In the genomic region with DNA sequence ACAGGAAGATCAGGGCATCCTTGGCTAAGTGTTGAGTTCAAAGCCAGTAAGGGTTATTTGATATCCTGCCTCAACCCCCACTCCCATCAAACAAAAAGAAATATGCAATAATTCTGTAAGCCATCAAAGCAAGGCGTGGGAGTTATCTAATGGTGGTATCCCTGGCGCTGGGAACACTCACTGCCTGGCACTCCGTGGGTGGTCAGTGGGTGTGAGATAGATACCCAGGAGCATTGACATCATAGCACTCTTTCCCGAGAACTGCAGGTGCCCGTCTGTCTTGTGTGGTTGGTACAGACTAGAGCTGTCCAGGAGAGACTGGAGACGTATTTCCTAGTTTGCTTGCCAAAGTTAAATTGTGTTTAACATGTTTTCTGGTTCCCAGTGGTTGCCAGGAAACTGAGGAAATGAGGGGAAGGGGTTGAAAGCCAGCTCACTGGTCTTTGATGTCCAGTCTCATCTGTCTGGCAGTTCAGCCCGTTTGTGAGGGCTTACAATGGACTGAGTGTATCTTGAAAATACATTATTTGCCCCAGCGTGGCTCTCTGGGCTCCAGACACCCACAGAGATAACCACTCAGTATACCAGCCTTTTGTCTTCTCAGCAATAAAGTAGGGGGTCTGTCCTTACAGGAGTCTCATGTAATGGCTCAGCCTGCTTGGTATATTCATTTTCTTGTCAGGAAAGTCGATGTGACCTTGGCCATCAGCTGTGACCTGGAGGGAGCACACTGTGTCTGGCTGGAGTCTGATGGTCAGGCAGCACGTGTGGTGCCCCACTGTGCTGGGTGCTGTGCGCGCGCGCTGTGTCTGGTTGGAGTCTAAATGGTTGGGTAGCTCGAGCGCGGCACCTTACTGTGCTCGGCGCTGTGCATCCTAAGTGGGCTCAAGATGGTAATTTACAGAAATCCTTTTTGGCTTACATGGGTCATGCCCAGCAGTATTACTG, we compare ENCODE assay signal across 12 mouse cellular contexts. TPM values are rescaled to one million over a fixed set of nuclear protein-coding genes. Genes with fewer than 3 reads are reported as not detected.
DNase-seq lines count a peak whose midpoint lies in the region; ATAC-seq and TF ChIP-seq lines count a peak whose summit lies in the region.
"Had no signal": no experiment of that assay in that cellular context is flagged by ENCODE, and none has a peak within 500 bp of the region (broad histone marks: within the 10 kb centered on the region; RNA-seq: fewer than 3 reads in every experiment).

No protein-coding gene starts in this region.

- peaks cover 82% of the 10 kb centered on the region for H3K4me1 ChIP-seq in heart, embryonic 11.5 days (ENCODE audit: control insufficient read depth, insufficient read depth, low read length)
- peaks cover 61% of the 10 kb centered on the region for H3K4me1 ChIP-seq in lung, postnatal 0 days (ENCODE audit: insufficient read depth, low read depth, low read length)
- peaks cover 41% of the 10 kb centered on the region for H3K4me1 ChIP-seq in lung, adult 2 months (ENCODE audit: control insufficient read depth, insufficient read depth, low read length)
- peaks cover 46% of the 10 kb centered on the region for H3K4me1 ChIP-seq in hindbrain, embryonic 16.5 days (ENCODE audit: control insufficient read depth, insufficient read depth, low read depth, low read length)
- H3K4me1 ChIP-seq in neural tube, embryonic 14.5 days (ENCODE audit: control insufficient read depth, insufficient read depth, low read length): peaks cover 45% of the 10 kb centered on the region

- ATAC-seq in heart, embryonic 11.5 days (replicated peaks; ENCODE audit: insufficient number of reproducible peaks, low FRiP score, low TSS enrichment): no peak
- no peak for ATAC-seq in lung, postnatal 0 days
- peak; percentile 29; the same call in 1 of the 2 replicates for ATAC-seq in hindbrain, embryonic 16.5 days
- ATAC-seq in neural tube, embryonic 14.5 days (ENCODE audit: low read depth): no peak; the same call in 1 of the 2 replicates
- no peak for ATAC-seq in inflammation-experienced regulatory T-cells, adult 6 months

- no peak for TF ChIP-seq CTCF in lung, postnatal 0 days (IDR thresholded peaks at IDR 0.05)
- TF ChIP-seq CTCF in lung, adult 2 months (IDR thresholded peaks at IDR 0.05; ENCODE audit: insufficient read depth, low read length): no peak

- TF ChIP-seq EP300 in lung, postnatal 0 days (IDR thresholded peaks at IDR 0.05): peak; percentile 34

- peak overlapping the region; percentile 76; the same call in 1 of the 2 replicates for H3K9ac ChIP-seq in heart, embryonic 11.5 days (ENCODE audit: low read depth, low read length)
- H3K9ac ChIP-seq in lung, postnatal 0 days (replicated peaks; ENCODE audit: low read depth): no peak overlapping the region
- H3K9ac ChIP-seq in hindbrain, embryonic 16.5 days (ENCODE audit: low read depth, low read length): no peak overlapping the region
- no peak overlapping the region for H3K9ac ChIP-seq in neural tube, embryonic 14.5 days (replicated peaks; ENCODE audit: low read depth, low read length)

- H3K4me3 ChIP-seq in heart, embryonic 11.5 days (ENCODE audit: low read depth, low read length): no peak overlapping the region
- H3K4me3 ChIP-seq in lung, postnatal 0 days (ENCODE audit: low read depth, low read length): no peak overlapping the region
- no peak overlapping the region for H3K4me3 ChIP-seq in lung, adult 2 months (replicated peaks; ENCODE audit: extremely low read depth, low read depth, low read length)
- H3K4me3 ChIP-seq in hindbrain, embryonic 16.5 days (ENCODE audit: low read length): no peak overlapping the region
- H3K4me3 ChIP-seq in neural tube, embryonic 14.5 days (ENCODE audit: low read depth, low read length): no peak overlapping the region
- H3K4me3 ChIP-seq: neural tube, embryonic 12.5 days had no signal

- no peaks in the 10 kb centered on the region; the same call in 1 of the 2 replicates for H3K36me3 ChIP-seq in heart, embryonic 11.5 days (ENCODE audit: control insufficient read depth, insufficient read depth, low read length)
- H3K36me3 ChIP-seq in lung, postnatal 0 days (ENCODE audit: insufficient read depth, low read length): no peaks in the 10 kb centered on the region
- H3K36me3 ChIP-seq in hindbrain, embryonic 16.5 days (ENCODE audit: control insufficient read depth, insufficient read depth, low read length): no peaks in the 10 kb centered on the region
- no peaks in the 10 kb centered on the region for H3K36me3 ChIP-seq in neural tube, embryonic 14.5 days (ENCODE audit: control insufficient read depth, insufficient read depth, low read length)

- no peaks in the 10 kb centered on the region for H3K9me3 ChIP-seq in heart, embryonic 11.5 days (replicated peaks; ENCODE audit: control insufficient read depth, low read length)
- no peaks in the 10 kb centered on the region for H3K9me3 ChIP-seq in lung, postnatal 0 days (ENCODE audit: low read length)
- no peaks in the 10 kb centered on the region for H3K9me3 ChIP-seq in hindbrain, embryonic 16.5 days (ENCODE audit: control insufficient read depth, low read length)
- H3K9me3 ChIP-seq in neural tube, embryonic 14.5 days (ENCODE audit: control insufficient read depth, low read length): no peaks in the 10 kb centered on the region
- H3K9me3 ChIP-seq: neural tube, embryonic 12.5 days had no signal

- WGBS in heart, embryonic 11.5 days (ENCODE audit: insufficient replicate concordance): 66% methylated on average over 19 of the region's 19 CpGs
- WGBS in lung, postnatal 0 days: 63% methylated on average over 19 of the region's 19 CpGs
- WGBS in lung, adult 2 months: 67% methylated on average over 19 of the region's 19 CpGs
- 46% methylated on average over 19 of the region's 19 CpGs for WGBS in hindbrain, embryonic 16.5 days
- 31% methylated on average over 19 of the region's 19 CpGs for WGBS in neural tube, embryonic 14.5 days

- TF ChIP-seq POLR2A in lung, adult 2 months (IDR thresholded peaks at IDR 0.05; ENCODE audit: borderline replicate concordance, extremely low read depth, low read depth, low read length): no peak

- DNase-seq in heart, adult 8-10 months (ENCODE audit: low spot score): no peak
- no peak for DNase-seq in lung, postnatal 0 days (ENCODE audit: low spot score)
- no peak for DNase-seq in lung, adult 2 months
- no peak for DNase-seq in spleen, postnatal 10 days (ENCODE audit: low spot score in 2 of 2)
- DNase-seq: adrenal gland, adult 2 months; thymus, adult 18-20 months had no signal

- H3K27me3 ChIP-seq in heart, embryonic 11.5 days (ENCODE audit: control insufficient read depth, insufficient read depth, low read length): no peaks in the 10 kb centered on the region
- H3K27me3 ChIP-seq in lung, postnatal 0 days (replicated peaks; ENCODE audit: insufficient read depth, low read length): no peaks in the 10 kb centered on the region
- no peaks in the 10 kb centered on the region for H3K27me3 ChIP-seq in hindbrain, embryonic 16.5 days (replicated peaks; ENCODE audit: control insufficient read depth, insufficient read depth, low read length)
- H3K27me3 ChIP-seq in neural tube, embryonic 14.5 days (ENCODE audit: control insufficient read depth, insufficient read depth, low read length): no peaks in the 10 kb centered on the region
- H3K27me3 ChIP-seq: neural tube, embryonic 12.5 days had no signal

- H3K4me2 ChIP-seq in heart, embryonic 11.5 days: no peak overlapping the region; the same call in 1 of the 2 replicates
- H3K4me2 ChIP-seq in lung, postnatal 0 days (replicated peaks; ENCODE audit: low read depth, low read length): no peak overlapping the region
- H3K4me2 ChIP-seq in hindbrain, embryonic 16.5 days (ENCODE audit: low read length): no peak overlapping the region
- H3K4me2 ChIP-seq in neural tube, embryonic 14.5 days (ENCODE audit: low read depth, low read length): no peak overlapping the region

- H3K27ac ChIP-seq in heart, embryonic 11.5 days (ENCODE audit: low read depth, low read length): peak overlapping the region; percentile 98
- 0 out of 2 replicates have a peak overlapping the region, but pooled peaks have one; percentile 21 for H3K27ac ChIP-seq in lung, postnatal 0 days (ENCODE audit: low read length)
- peak overlapping the region; percentile 55 for H3K27ac ChIP-seq in hindbrain, embryonic 16.5 days (ENCODE audit: low read depth, low read length)
- peak overlapping the region; percentile 22 for H3K27ac ChIP-seq in neural tube, embryonic 14.5 days (ENCODE audit: low read depth, low read length)
- H3K27ac ChIP-seq: neural tube, embryonic 12.5 days had no signal

RNA-seq across cellular contexts. Expression of gene Wbp1l, which starts 22.6 kb away (rescaled TPM):
- polyA plus RNA-seq in heart, embryonic 11.5 days (2014; fragmentation: Nextera tagmentation; extraction: Ambion mirVana): 41.5 and 45.9 TPM in 2 replicates
- total RNA-seq in heart, adult 8-10 months (2022): 10 to 100 TPM; 46.6 to 60.7 (median 56.0) TPM
- 34.6 and 37.4 TPM in 2 replicates for polyA plus RNA-seq in lung, postnatal 0 days (2015; fragmentation: Nextera tagmentation; extraction: Ambion mirVana)
- 47.3 and 54.3 TPM in 2 replicates for polyA plus RNA-seq in lung, adult 2 months (2012; rRNA removed)
- 32.0 and 40.0 TPM in 2 replicates for polyA plus RNA-seq in hindbrain, embryonic 16.5 days (2015; fragmentation: Nextera tagmentation; extraction: Ambion mirVana)
- 28.2 and 35.2 TPM in 2 replicates for polyA plus RNA-seq in neural tube, embryonic 14.5 days (2014; fragmentation: Nextera tagmentation; extraction: Ambion mirVana)
- polyA plus RNA-seq in inflammation-experienced regulatory T-cells, adult 6 months (2017; shearing (Covaris generic)): 10 to 100 TPM; 16.4 to 19.4 (median 16.5) TPM

RNA-seq across cellular contexts. Expression of gene Sfxn2, which starts 48.3 kb away (rescaled TPM):
- polyA plus RNA-seq in heart, embryonic 11.5 days (2014; fragmentation: Nextera tagmentation; extraction: Ambion mirVana): 8.1 and 10.5 TPM in 2 replicates
- total RNA-seq in heart, adult 8-10 months (2022): 1 to 10 TPM; 2.2 to 4.9 (median 2.7) TPM
- 18.4 and 19.6 TPM in 2 replicates for polyA plus RNA-seq in lung, postnatal 0 days (2015; fragmentation: Nextera tagmentation; extraction: Ambion mirVana)
- polyA plus RNA-seq in lung, adult 2 months (2012; rRNA removed): 3.8 and 6.5 TPM in 2 replicates
- polyA plus RNA-seq in hindbrain, embryonic 16.5 days (2015; fragmentation: Nextera tagmentation; extraction: Ambion mirVana): 9.9 and 10.5 TPM in 2 replicates
- 10.5 and 10.7 TPM in 2 replicates for polyA plus RNA-seq in neural tube, embryonic 14.5 days (2014; fragmentation: Nextera tagmentation; extraction: Ambion mirVana)
- polyA plus RNA-seq in inflammation-experienced regulatory T-cells, adult 6 months (2017; shearing (Covaris generic)): 1 to 10 TPM; 3.8 to 9.2 (median 8.7) TPM

RNA-seq across cellular contexts. Expression of gene Arl3, which starts 48.5 kb away (rescaled TPM):
- polyA plus RNA-seq in heart, embryonic 11.5 days (2014; fragmentation: Nextera tagmentation; extraction: Ambion mirVana): 67.5 and 83.5 TPM in 2 replicates
- total RNA-seq in heart, adult 8-10 months (2022): 10 to 100 TPM; 31.3 to 56.0 (median 43.5) TPM
- 52.6 and 70.9 TPM in 2 replicates for polyA plus RNA-seq in lung, postnatal 0 days (2015; fragmentation: Nextera tagmentation; extraction: Ambion mirVana)
- 21.5 and 27.1 TPM in 2 replicates for polyA plus RNA-seq in lung, adult 2 months (2012; rRNA removed)
- 211 and 247 TPM in 2 replicates for polyA plus RNA-seq in hindbrain, embryonic 16.5 days (2015; fragmentation: Nextera tagmentation; extraction: Ambion mirVana)
- 134 and 160 TPM in 2 replicates for polyA plus RNA-seq in neural tube, embryonic 14.5 days (2014; fragmentation: Nextera tagmentation; extraction: Ambion mirVana)
- 10 to 100 TPM; 25.9 to 27.1 (median 26.8) TPM for polyA plus RNA-seq in inflammation-experienced regulatory T-cells, adult 6 months (2017; shearing (Covaris generic))

RNA-seq across cellular contexts. Expression of gene Cyp17a1, which starts 51.5 kb away (rescaled TPM):
- 0.97 and 1.1 TPM in 2 replicates for polyA plus RNA-seq in heart, embryonic 11.5 days (2014; fragmentation: Nextera tagmentation; extraction: Ambion mirVana)
- total RNA-seq in heart, adult 8-10 months (2022): not detected
- polyA plus RNA-seq in lung, postnatal 0 days (2015; fragmentation: Nextera tagmentation; extraction: Ambion mirVana): 0.08 and 0.12 TPM in 2 replicates
- 0.06 TPM in 1 of 2 replicates, not detected in the other for polyA plus RNA-seq in lung, adult 2 months (2012; rRNA removed)
- not detected in 2 replicates for polyA plus RNA-seq in hindbrain, embryonic 16.5 days (2015; fragmentation: Nextera tagmentation; extraction: Ambion mirVana)
- polyA plus RNA-seq in neural tube, embryonic 14.5 days (2014; fragmentation: Nextera tagmentation; extraction: Ambion mirVana): 0.35 TPM in 1 of 2 replicates, not detected in the other
- polyA plus RNA-seq in inflammation-experienced regulatory T-cells, adult 6 months (2017; shearing (Covaris generic)): under 1 TPM in 1 of 3 experiments, not detected in 2; 0.52 TPM
- polyA plus RNA-seq: limb, embryonic 11.5 days; neural tube, embryonic 12.5 days had no signal

Comparison
In these comparisons a context has a peak if more than half of its experiments do, and no peak if none do; other contexts are left out.
1. H3K27ac ChIP-seq: peak in every context shown above with its lines; median percentile 98 in heart, embryonic 11.5 days; 55 in hindbrain, embryonic 16.5 days; 22 in neural tube, embryonic 14.5 days; 21 in lung, postnatal 0 days.